Mouse (Mus musculus): ENCODE measurements at regions not wholly inside any gene's neighbourhood (a gene's known extent, or its start where the extent isn't known, plus 50 kb on each side); places are given as distances from the start of the nearest gene placed in this dataset.

- Histone ChIP-seq H3K4me3 (no peak overlapping the region), H3K27ac (no peak overlapping the region), H3K4me2 (no peak overlapping the region), H3K9me3 (replicated peaks) (no peaks in the 10 kb centered on the region), H3K4me1 (peaks cover 50% of the 10 kb centered on the region), H3K36me3 (ENCODE audit: poor library complexity, severe bottlenecking) (no peaks in the 10 kb centered on the region), H3K9ac (no peak overlapping the region), H3K27me3 (no peaks in the 10 kb centered on the region)
- ATAC-seq: no peak
- 53% methylated on average over 4 of the region's 4 CpGs for WGBS
Observed at GRCm38 (mm10) chr9:47283746-47284455, 246.1 kb upstream of the Cadm1 start.

DNA sequence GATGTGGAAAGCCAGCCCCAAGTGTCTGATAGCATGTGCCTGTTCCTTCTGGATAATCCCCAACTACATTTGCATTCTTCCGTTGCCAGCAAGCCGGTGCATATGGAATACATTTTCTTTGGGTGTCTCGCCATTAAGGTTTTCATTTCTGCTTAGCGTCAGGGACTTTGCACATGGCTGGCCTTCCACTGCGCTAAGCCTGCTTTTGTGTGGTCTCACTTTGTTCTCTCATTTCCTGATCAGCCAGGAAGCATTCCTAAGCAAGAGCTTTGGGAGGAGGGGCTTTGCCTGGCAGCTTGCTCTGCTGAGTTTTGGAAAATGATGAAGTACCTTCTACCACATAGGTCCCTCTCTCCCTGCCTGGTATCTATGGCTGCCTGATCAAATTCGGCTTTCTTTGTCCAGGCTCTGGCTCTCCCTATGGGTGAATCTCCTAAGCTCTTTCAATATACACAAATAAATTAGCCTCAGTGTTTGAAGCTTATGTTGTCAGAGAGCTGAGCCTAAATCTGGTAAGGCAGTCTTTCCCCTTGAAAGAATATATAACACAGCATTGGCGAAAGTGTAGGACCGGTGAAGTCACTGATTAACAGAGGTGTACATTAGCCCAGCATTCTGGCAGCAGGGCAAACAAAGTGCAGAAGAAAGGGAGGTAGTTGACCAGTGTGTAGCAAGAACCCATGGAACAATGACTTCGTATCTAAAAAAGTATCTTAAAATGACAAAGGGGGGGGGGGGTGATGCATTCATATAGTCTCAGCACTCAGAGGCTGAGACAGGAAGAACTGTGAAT lies 242.8 kb upstream of the Cadm1 start:
- 55% methylated on average over 9 of the region's 9 CpGs for WGBS

GRCm38 (mm10) chr9:47288587-47289199 lies 241.3 kb upstream of the Cadm1 start:
- 55% methylated on average over 7 of the region's 7 CpGs for WGBS
- no peak overlapping the region for H3K4me3 ChIP-seq

More for the DNA sequence above, 242.8 kb upstream of the Cadm1 start:
- no peak overlapping the region for H3K9ac ChIP-seq
- H3K9me3 ChIP-seq (replicated peaks): no peaks in the 10 kb centered on the region
- H3K4me1 ChIP-seq: peaks cover 20% of the 10 kb centered on the region
- no peak for ATAC-seq
- H3K27ac ChIP-seq: no peak overlapping the region
- H3K27me3 ChIP-seq: no peaks in the 10 kb centered on the region
- H3K4me3 ChIP-seq: no peak overlapping the region
- no peaks in the 10 kb centered on the region for H3K36me3 ChIP-seq (ENCODE audit: poor library complexity, severe bottlenecking)
- no peak overlapping the region for H3K4me2 ChIP-seq

GRCm38 (mm10) chr9:47300633-47301032 lies 229.3 kb upstream of the Cadm1 start:
- Histone ChIP-seq H3K36me3 (ENCODE audit: poor library complexity, severe bottlenecking) (no peaks in the 10 kb centered on the region), H3K4me2 (no peak overlapping the region), H3K27me3 (0 out of 2 replicates have a peak, but pooled peaks cover 5% of the 10 kb centered on the region), H3K4me3 (no peak overlapping the region), H3K9me3 (replicated peaks) (no peaks in the 10 kb centered on the region), H3K27ac (no peak overlapping the region), H3K9ac (no peak overlapping the region), H3K4me1 (no peaks in the 10 kb centered on the region)
- 65% methylated on average over 1 of the region's 1 CpGs for WGBS
- no peak for ATAC-seq

More at GRCm38 (mm10) chr9:47288587-47289199, 241.3 kb upstream of the Cadm1 start:
- Histone ChIP-seq H3K9me3 (replicated peaks) (no peaks in the 10 kb centered on the region), H3K36me3 (ENCODE audit: poor library complexity, severe bottlenecking) (no peaks in the 10 kb centered on the region), H3K27me3 (no peaks in the 10 kb centered on the region), H3K4me1 (peaks cover 14% of the 10 kb centered on the region; the same call in 1 of the 2 replicates), H3K4me2 (no peak overlapping the region), H3K9ac (no peak overlapping the region), H3K27ac (no peak overlapping the region)
- ATAC-seq: no peak

DNA sequence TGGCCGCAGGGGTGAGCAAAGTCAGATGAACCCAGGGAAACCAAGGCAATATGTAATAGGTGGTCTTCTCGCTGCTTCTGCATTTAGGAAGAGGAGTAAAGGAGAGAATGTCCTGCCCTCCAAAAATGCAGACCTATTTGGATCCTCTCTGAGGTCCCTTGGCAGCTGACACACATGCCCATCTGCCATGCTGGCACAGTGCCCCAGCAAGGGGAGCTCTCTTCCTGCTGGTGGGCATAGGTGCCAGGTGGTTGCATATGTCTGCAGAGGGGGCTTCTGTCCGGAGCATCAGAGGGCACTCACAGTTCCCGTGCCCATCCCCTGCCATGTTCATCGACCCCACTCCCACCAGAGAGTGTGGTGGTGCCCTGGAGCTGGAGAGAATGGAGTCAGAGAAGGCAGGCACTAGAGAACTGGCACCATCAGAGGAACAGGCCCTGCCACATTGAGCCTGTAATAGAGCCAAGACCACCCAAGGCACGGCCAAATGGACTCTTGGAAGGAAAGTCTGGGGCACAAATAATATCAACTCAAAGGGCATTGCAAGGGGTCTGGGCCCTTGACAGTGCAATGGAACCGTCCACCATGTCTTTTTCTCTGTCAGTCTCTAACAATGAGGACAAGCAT lies 222.7 kb upstream of the Cadm1 start:
- Histone ChIP-seq H3K9me3 (replicated peaks) (no peaks in the 10 kb centered on the region), H3K27me3 (no peaks in the 10 kb centered on the region), H3K27ac (peak overlapping the region; percentile 44), H3K9ac (no peak overlapping the region), H3K4me2 (0 out of 2 replicates have a peak overlapping the region, but pooled peaks have one; percentile 22), H3K36me3 (ENCODE audit: poor library complexity, severe bottlenecking) (no peaks in the 10 kb centered on the region), H3K4me1 (peaks cover 17% of the 10 kb centered on the region), H3K4me3 (no peak overlapping the region)
- WGBS: 65% methylated on average over 7 of the region's 7 CpGs
- ATAC-seq: peak; percentile 38

GRCm38 (mm10) chr9:47307752-47308500 lies 222.0 kb upstream of the Cadm1 start:
- Histone ChIP-seq H3K4me2 (0 out of 2 replicates have a peak overlapping the region, but pooled peaks have one; percentile 22), H3K9ac (no peak overlapping the region), H3K4me3 (no peak overlapping the region), H3K9me3 (replicated peaks) (no peaks in the 10 kb centered on the region), H3K27me3 (no peaks in the 10 kb centered on the region), H3K27ac (no peak overlapping the region; the same call in 1 of the 2 replicates), H3K4me1 (peaks cover 17% of the 10 kb centered on the region), H3K36me3 (ENCODE audit: poor library complexity, severe bottlenecking) (no peaks in the 10 kb centered on the region)
- no peak for ATAC-seq
- 30% methylated on average over 17 of the region's 17 CpGs for WGBS

DNA sequence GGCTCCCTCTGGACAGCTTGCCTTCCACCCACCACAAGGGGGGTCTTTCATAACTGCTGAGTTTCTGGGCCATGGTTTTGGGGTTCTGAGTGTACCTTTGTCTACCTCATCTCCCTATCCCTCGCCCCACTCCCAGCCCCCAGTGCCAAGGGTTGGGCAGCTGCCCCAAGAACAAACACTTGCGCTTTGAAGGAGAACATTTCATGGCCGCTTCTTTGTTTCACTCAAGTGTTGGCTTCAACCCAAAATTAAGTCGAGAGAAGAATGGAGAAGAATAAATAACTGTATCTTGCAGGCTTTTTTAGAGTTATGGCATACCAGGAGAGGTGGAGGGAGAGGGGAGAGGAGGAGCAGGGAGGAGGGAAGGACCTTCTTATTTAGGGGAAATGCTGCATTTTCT lies 216.5 kb upstream of the Cadm1 start:
- Histone ChIP-seq H3K4me3 (no peak overlapping the region), H3K36me3 (ENCODE audit: poor library complexity, severe bottlenecking) (no peaks in the 10 kb centered on the region), H3K4me2 (no peak overlapping the region), H3K9ac (no peak overlapping the region), H3K27me3 (no peaks in the 10 kb centered on the region), H3K9me3 (replicated peaks) (no peaks in the 10 kb centered on the region), H3K4me1 (peaks cover 7% of the 10 kb centered on the region), H3K27ac (no peak overlapping the region)
- ATAC-seq: no peak
- 52% methylated on average over 4 of the region's 4 CpGs for WGBS

GRCm38 (mm10) chr9:47314236-47314635 lies 215.7 kb upstream of the Cadm1 start:
- Histone ChIP-seq H3K4me3 (no peak overlapping the region), H3K27ac (no peak overlapping the region), H3K4me2 (no peak overlapping the region), H3K9ac (no peak overlapping the region), H3K9me3 (replicated peaks) (no peaks in the 10 kb centered on the region), H3K27me3 (no peaks in the 10 kb centered on the region), H3K36me3 (ENCODE audit: poor library complexity, severe bottlenecking) (no peaks in the 10 kb centered on the region), H3K4me1 (peaks cover 7% of the 10 kb centered on the region)
- ATAC-seq: no peak
- WGBS: 100% methylated on average over 1 of the region's 1 CpGs

- 95% methylated on average over 1 of the region's 1 CpGs for WGBS
- H3K4me2 ChIP-seq: no peak overlapping the region
Observed at GRCm38 (mm10) chr9:47320345-47320744, 209.6 kb upstream of the Cadm1 start.

DNA sequence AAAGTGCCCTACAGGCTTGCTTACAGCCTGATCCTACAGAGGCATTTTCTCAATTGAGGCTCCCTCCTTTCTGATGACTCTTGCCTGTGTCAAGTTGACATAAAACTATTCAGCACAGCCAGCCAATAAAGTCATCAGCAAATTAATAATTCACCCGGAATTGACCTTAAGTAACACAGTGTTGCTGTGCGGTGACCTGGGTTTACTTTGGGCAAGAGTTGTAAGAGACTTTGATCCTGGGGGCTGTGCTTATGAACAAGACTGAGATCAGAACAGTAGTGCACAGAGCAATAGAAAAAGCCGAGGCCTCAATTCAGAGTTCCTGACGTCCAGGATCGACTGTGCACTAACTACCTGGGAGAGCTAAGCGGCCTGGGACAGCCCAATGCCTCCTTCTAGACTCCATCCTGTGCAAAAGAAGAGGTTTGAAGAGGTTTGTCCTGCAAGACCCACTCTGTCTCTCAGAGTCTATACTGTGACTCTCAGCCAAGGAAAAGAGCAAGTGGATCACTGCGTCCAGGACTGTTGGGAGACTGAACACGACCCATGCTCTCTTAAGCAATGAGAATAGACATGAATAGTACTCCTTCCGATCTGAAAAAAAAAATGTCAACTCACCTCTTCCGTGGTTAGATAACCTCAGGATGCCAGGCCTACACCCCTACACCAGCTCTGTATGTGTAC lies 208.7 kb upstream of the Cadm1 start:
- 66% methylated on average over 10 of the region's 10 CpGs for WGBS
- no peak overlapping the region for H3K4me3 ChIP-seq
- no peak for ATAC-seq

More at GRCm38 (mm10) chr9:47320345-47320744, 209.6 kb upstream of the Cadm1 start:
- Histone ChIP-seq H3K9ac (no peak overlapping the region), H3K9me3 (replicated peaks) (no peaks in the 10 kb centered on the region), H3K4me1 (no peaks in the 10 kb centered on the region), H3K36me3 (ENCODE audit: poor library complexity, severe bottlenecking) (no peaks in the 10 kb centered on the region), H3K27ac (no peak overlapping the region), H3K4me3 (no peak overlapping the region), H3K27me3 (peaks cover 9% of the 10 kb centered on the region; the same call in 1 of the 2 replicates)
- no peak for ATAC-seq

DNA sequence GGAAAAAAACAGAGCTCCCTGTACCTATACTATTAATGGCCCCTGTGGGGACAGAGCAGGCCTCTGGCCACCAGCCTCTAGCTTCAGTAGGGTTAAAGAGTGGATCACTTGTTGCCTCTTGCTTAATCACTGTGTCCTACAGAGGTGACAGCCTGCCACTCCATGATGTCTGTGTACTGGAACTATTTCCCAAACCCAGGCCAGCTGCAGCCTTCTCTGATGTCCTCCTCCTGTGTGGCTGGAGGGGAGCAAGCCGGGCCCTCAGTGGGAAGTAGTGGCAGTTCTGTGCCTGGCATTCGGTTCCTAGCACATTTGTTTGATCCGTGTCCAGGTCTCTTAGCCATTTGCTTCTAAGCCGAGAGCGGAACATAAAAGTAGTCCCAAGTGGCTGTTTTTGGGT lies 207.7 kb upstream of the Cadm1 start:
- H3K27me3 ChIP-seq: peaks cover 9% of the 10 kb centered on the region; the same call in 1 of the 2 replicates
- no peaks in the 10 kb centered on the region for H3K4me1 ChIP-seq
- H3K27ac ChIP-seq: no peak overlapping the region
- no peak for ATAC-seq
- no peak overlapping the region for H3K4me3 ChIP-seq
- H3K4me2 ChIP-seq: no peak overlapping the region
- H3K9me3 ChIP-seq (replicated peaks): no peaks in the 10 kb centered on the region
- WGBS: 80% methylated on average over 5 of the region's 5 CpGs
- no peaks in the 10 kb centered on the region for H3K36me3 ChIP-seq (ENCODE audit: poor library complexity, severe bottlenecking)
- H3K9ac ChIP-seq: no peak overlapping the region; the same call in 1 of the 2 replicates

More for the DNA sequence above, 208.7 kb upstream of the Cadm1 start:
- Histone ChIP-seq H3K27ac (no peak overlapping the region), H3K4me1 (no peaks in the 10 kb centered on the region), H3K9ac (no peak overlapping the region), H3K36me3 (ENCODE audit: poor library complexity, severe bottlenecking) (no peaks in the 10 kb centered on the region), H3K27me3 (peaks cover 9% of the 10 kb centered on the region; the same call in 1 of the 2 replicates), H3K9me3 (replicated peaks) (no peaks in the 10 kb centered on the region), H3K4me2 (no peak overlapping the region)
